Mouse (Mus musculus): ENCODE data around the gene Pfkfb3.

DNA sequence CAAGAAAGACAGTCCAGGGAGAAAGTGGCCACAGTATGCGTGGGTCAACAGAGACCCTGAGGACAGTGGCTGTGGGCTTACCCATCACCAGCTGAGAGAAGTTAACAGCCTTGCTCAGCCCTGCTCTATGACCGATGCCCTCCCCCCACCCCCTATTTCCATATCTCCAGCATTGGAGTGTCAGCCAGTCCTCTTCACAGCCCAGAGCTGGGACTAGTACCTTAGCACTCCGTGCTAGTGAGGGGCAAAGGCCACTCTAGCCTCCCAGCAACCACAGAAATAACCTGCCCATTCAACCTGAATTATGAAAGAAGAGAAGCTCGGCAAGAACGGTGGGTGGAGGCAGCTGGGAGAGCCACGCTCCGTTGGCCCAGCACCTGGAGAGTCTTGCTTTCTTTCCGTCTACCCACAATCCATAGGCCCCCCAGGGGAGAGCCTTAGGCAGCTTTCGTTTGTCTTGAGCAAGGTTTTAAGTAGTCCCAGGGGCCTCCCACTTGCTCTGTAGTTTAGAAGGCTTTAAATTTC lies 1.5 kb downstream of the Pfkfb3 start:
- TF ChIP-seq TAL1 (IDR thresholded peaks at IDR 0.05; ENCODE audit: low read length) (no peak), GATA1 (IDR thresholded peaks at IDR 0.05; ENCODE audit: low read length) (no peak)
